In genomic region chr14:120003661-120004060, GRCm38 (mm10) we compare ENCODE assay signal across 36 mouse cellular contexts. TPM values are rescaled to one million over a fixed set of nuclear protein-coding genes. Genes with fewer than 3 reads are reported as not detected.
"Had no signal": no experiment of that assay in that cellular context is flagged by ENCODE, and none has a peak within 500 bp of the region (broad histone marks: within the 10 kb centered on the region; RNA-seq: fewer than 3 reads in every experiment).

No protein-coding gene starts in this region.

- H3K9me3 ChIP-seq: limb, embryonic 10.5 days; limb, embryonic 12.5 days; limb, embryonic 13.5 days; limb, embryonic 15.5 days; liver, embryonic 12.5 days; liver, embryonic 13.5 days; liver, embryonic 15.5 days; lung, embryonic 15.5 days; midbrain, embryonic 10.5 days; midbrain, embryonic 12.5 days; midbrain, embryonic 13.5 days; midbrain, embryonic 15.5 days; neural tube, embryonic 12.5 days; neural tube, embryonic 13.5 days had no signal

- H3K4me2 ChIP-seq: limb, embryonic 12.5 days; limb, embryonic 13.5 days; limb, embryonic 15.5 days; liver, embryonic 11.5 days; liver, embryonic 12.5 days; liver, embryonic 13.5 days; liver, embryonic 15.5 days; lung, embryonic 14.5 days; lung, embryonic 15.5 days; midbrain, embryonic 11.5 days; midbrain, embryonic 12.5 days; midbrain, embryonic 13.5 days; midbrain, embryonic 15.5 days; neural tube, embryonic 12.5 days; neural tube, embryonic 13.5 days had no signal

- H3K27me3 ChIP-seq: limb, embryonic 12.5 days; limb, embryonic 13.5 days; limb, embryonic 15.5 days; liver, embryonic 12.5 days; liver, embryonic 13.5 days; liver, embryonic 15.5 days; lung, embryonic 15.5 days; megakaryocyte, embryonic 14.5 days; midbrain, embryonic 12.5 days; midbrain, embryonic 13.5 days; midbrain, embryonic 15.5 days; neural tube, embryonic 12.5 days; neural tube, embryonic 13.5 days had no signal

- H3K4me1 ChIP-seq: limb, embryonic 10.5 days; limb, embryonic 12.5 days; limb, embryonic 13.5 days; limb, embryonic 15.5 days; liver, embryonic 12.5 days; liver, embryonic 13.5 days; liver, embryonic 15.5 days; lung, embryonic 15.5 days; megakaryocyte, embryonic 14.5 days; midbrain, embryonic 10.5 days; midbrain, embryonic 12.5 days; midbrain, embryonic 13.5 days; midbrain, embryonic 15.5 days; neural tube, embryonic 12.5 days; neural tube, embryonic 13.5 days had no signal

- H3K4me3 ChIP-seq: limb, embryonic 10.5 days; limb, embryonic 12.5 days; limb, embryonic 13.5 days; limb, embryonic 15.5 days; liver, embryonic 12.5 days; liver, embryonic 13.5 days; liver, embryonic 15.5 days; lung, embryonic 15.5 days; megakaryocyte, embryonic 14.5 days; midbrain, embryonic 10.5 days; midbrain, embryonic 12.5 days; midbrain, embryonic 13.5 days; midbrain, embryonic 15.5 days; myocyte; neural tube, embryonic 12.5 days; neural tube, embryonic 13.5 days had no signal

- DNase-seq: left cerebral cortex, postnatal 4 days; liver; liver, embryonic 13.5 days; liver, postnatal 0 days; lung, adult 18-20 months; lung, adult 2 months; lung, embryonic 14.5 days; lung, postnatal 10 days; lung, postnatal 14 days; lung, postnatal 36 days; lung, postnatal 4 days; midbrain, embryonic 14.5 days had no signal

- ATAC-seq: liver, embryonic 12.5 days; liver, postnatal 0 days; lung, postnatal 0 days; midbrain, embryonic 13.5 days; midbrain, embryonic 15.5 days; midbrain, embryonic 16.5 days had no signal

- H3K36me3 ChIP-seq: limb, embryonic 10.5 days; limb, embryonic 12.5 days; limb, embryonic 13.5 days; limb, embryonic 15.5 days; liver, embryonic 12.5 days; liver, embryonic 13.5 days; liver, embryonic 15.5 days; lung, embryonic 15.5 days; midbrain, embryonic 10.5 days; midbrain, embryonic 12.5 days; midbrain, embryonic 13.5 days; midbrain, embryonic 15.5 days; neural tube, embryonic 12.5 days; neural tube, embryonic 13.5 days had no signal

- H3K9ac ChIP-seq: limb, embryonic 12.5 days; limb, embryonic 13.5 days; limb, embryonic 15.5 days; liver, embryonic 12.5 days; liver, embryonic 13.5 days; liver, embryonic 14.5 days; liver, embryonic 15.5 days; liver, postnatal 0 days; lung, embryonic 14.5 days; lung, embryonic 15.5 days; midbrain, embryonic 12.5 days; midbrain, embryonic 13.5 days; midbrain, embryonic 15.5 days; neural tube, embryonic 12.5 days; neural tube, embryonic 13.5 days had no signal

- H3K27ac ChIP-seq: limb, embryonic 10.5 days; limb, embryonic 12.5 days; limb, embryonic 13.5 days; limb, embryonic 15.5 days; liver, embryonic 12.5 days; liver, embryonic 13.5 days; liver, embryonic 14.5 days; liver, embryonic 15.5 days; lung, embryonic 15.5 days; macrophage; midbrain, embryonic 10.5 days; midbrain, embryonic 12.5 days; midbrain, embryonic 13.5 days; midbrain, embryonic 15.5 days; neural tube, embryonic 12.5 days; neural tube, embryonic 13.5 days had no signal

RNA-seq across cellular contexts. Expression of gene Oxgr1, which starts 38.6 kb away (rescaled TPM):
- polyA plus RNA-seq: limb, embryonic 10.5 days; limb, embryonic 12.5 days; liver, adult 2 months; liver, embryonic 11.5 days; liver, embryonic 12.5 days; liver, embryonic 13.5 days; liver, embryonic 14.5 days; liver, embryonic 15.5 days; liver, embryonic 16.5 days; liver, postnatal 0 days; lung, adult 2 months; lung, postnatal 0 days; macrophage; midbrain, embryonic 10.5 days; midbrain, embryonic 11.5 days; midbrain, embryonic 12.5 days; midbrain, embryonic 13.5 days; midbrain, embryonic 14.5 days; midbrain, embryonic 16.5 days; myocyte; neural tube, embryonic 11.5 days; neural tube, embryonic 12.5 days; neural tube, embryonic 13.5 days had no signal
